Mouse (Mus musculus) lung, embryonic 16.5 days (tissue): ENCODE data around the gene Gm9887. TPM values are rescaled to one million over a fixed set of nuclear protein-coding genes. Genes with fewer than 3 reads are reported as not detected.

Experiments
- ATAC-seq: fragments of 200-750 bp; cut with Nextera tagmentation; 2 replicates; pipeline ENCODE4 v1.8.0; 2017; ENCODE audit warnings: low read depth, mild to moderate bottlenecking, moderate library complexity
- H3K27ac ChIP-seq: fragments of 300-500 bp; sonication (generic); 2 replicates; pipeline ENCODE4 v1.5.1; 2014; ENCODE audit warnings: mild to moderate bottlenecking, control low read depth, low read length
- H3K27me3 ChIP-seq: fragments of 300-500 bp; sonication (generic); 2 replicates; pipeline ENCODE4 v1.6.1; 2014; ENCODE audit warnings: low read depth, low read length, mixed read lengths; ENCODE audit not compliant: control insufficient read depth, insufficient read depth
- H3K36me3 ChIP-seq: fragments of 300-500 bp; sonication (generic); 2 replicates; pipeline ENCODE4 v1.6.1; 2014; ENCODE audit warnings: low read length; ENCODE audit not compliant: control insufficient read depth, insufficient read depth
- H3K4me1 ChIP-seq: fragments of 300-500 bp; sonication (generic); replicated peaks from 2 replicates; pipeline ENCODE4 v1.6.1; 2014; ENCODE audit warnings: low read length, mixed read lengths; ENCODE audit not compliant: control insufficient read depth, insufficient read depth
- H3K4me2 ChIP-seq: fragments of 300-500 bp; sonication (generic); 2 replicates; pipeline ENCODE4 v1.6.1; 2014; ENCODE audit warnings: low read depth, low read length, control low read depth
- H3K4me3 ChIP-seq: fragments of 300-500 bp; sonication (generic); 2 replicates; pipeline ENCODE4 v1.5.1; 2014; ENCODE audit warnings: mild to moderate bottlenecking, low read length, control low read depth
- H3K9ac ChIP-seq: fragments of 300-500 bp; sonication (generic); 2 replicates; pipeline ENCODE4 v1.6.1; 2014; ENCODE audit warnings: low read length, control low read depth
- H3K9me3 ChIP-seq: fragments of 300-500 bp; sonication (generic); 2 replicates; pipeline ENCODE4 v1.6.1; 2016; ENCODE audit warnings: low read length; ENCODE audit not compliant: control insufficient read depth
- WGBS: fragments of 180-500 bp; shearing (Covaris S2); extraction: QIAGEN DNeasy Blood & Tissue Kit; methylation state at CpG from one replicate; pipeline ENCODE4 v1.1.7; 2014; 5-methylcytosine and 5-hydroxymethylcytosine counted together
- polyA plus RNA-seq: library from polyadenylated mRNA; unstranded; fragments of >200 nt; fragmentation: Nextera tagmentation; extraction: Ambion mirVana; gene quantifications from 2 replicates; pipeline ENCODE4 v1.2.1, GENCODE M21; 2015

Gm9887 gene
- polyA plus RNA-seq, 1 experiment from 2014 or later, result 1.3 TPM

- Histone ChIP-seq H3K4me3 (no peak overlapping the region), H3K9ac (no peak overlapping the region), H3K27ac (peak overlapping the region; percentile 33), H3K4me2 (no peak overlapping the region), H3K4me1 (0 out of 2 replicates have a peak, but pooled peaks cover 5% of the 10 kb centered on the region), H3K27me3 (no peaks in the 10 kb centered on the region), H3K36me3 (no peaks in the 10 kb centered on the region), H3K9me3 (no peaks in the 10 kb centered on the region)
- no peak for ATAC-seq
- WGBS, result 39% methylated on average over 3 of the region's 3 CpGs
Observed at GRCm38 (mm10) chr12:69413303-69413702, 41.0 kb upstream of the Gm9887 start.

GRCm38 (mm10) chr12:69411936-69412335 lies 39.7 kb upstream of the Gm9887 start:
- WGBS, result 35% methylated on average over 4 of the region's 4 CpGs
- ATAC-seq, result no peak

GRCm38 (mm10) chr12:69410767-69411166 lies 38.5 kb upstream of the Gm9887 start:
- no peak for ATAC-seq
- Histone ChIP-seq H3K9me3 (no peaks in the 10 kb centered on the region), H3K4me1 (0 out of 2 replicates have a peak, but pooled peaks cover 5% of the 10 kb centered on the region), H3K27me3 (no peaks in the 10 kb centered on the region), H3K36me3 (no peaks in the 10 kb centered on the region), H3K9ac (no peak overlapping the region), H3K27ac (no peak overlapping the region), H3K4me2 (no peak overlapping the region), H3K4me3 (no peak overlapping the region)
- WGBS, result 58% methylated on average over 5 of the region's 5 CpGs

More at GRCm38 (mm10) chr12:69411936-69412335, 39.7 kb upstream of the Gm9887 start:
- Histone ChIP-seq H3K9me3 (no peaks in the 10 kb centered on the region), H3K4me2 (no peak overlapping the region), H3K4me3 (no peak overlapping the region), H3K4me1 (0 out of 2 replicates have a peak, but pooled peaks cover 5% of the 10 kb centered on the region), H3K36me3 (no peaks in the 10 kb centered on the region), H3K27ac (no peak overlapping the region), H3K9ac (no peak overlapping the region), H3K27me3 (no peaks in the 10 kb centered on the region)

GRCm38 (mm10) chr12:69402594-69403167 lies 30.4 kb upstream of the Gm9887 start:
- Histone ChIP-seq H3K27ac (no peak overlapping the region), H3K27me3 (no peaks in the 10 kb centered on the region), H3K4me1 (peaks cover 5% of the 10 kb centered on the region; the same call in 1 of the 2 replicates), H3K9me3 (no peaks in the 10 kb centered on the region), H3K4me2 (no peak overlapping the region), H3K9ac (no peak overlapping the region), H3K36me3 (no peaks in the 10 kb centered on the region), H3K4me3 (no peak overlapping the region)
- WGBS, result 84% methylated on average over 13 of the region's 13 CpGs
- no peak for ATAC-seq

- no peaks in the 10 kb centered on the region for H3K36me3 ChIP-seq
- H3K27ac ChIP-seq, result no peak overlapping the region
- 47% methylated on average over 9 of the region's 9 CpGs for WGBS
- no peaks in the 10 kb centered on the region for H3K27me3 ChIP-seq
- H3K4me2 ChIP-seq, result no peak overlapping the region
- H3K4me1 ChIP-seq, result peaks cover 5% of the 10 kb centered on the region; the same call in 1 of the 2 replicates
- H3K9ac ChIP-seq, result no peak overlapping the region
- ATAC-seq, result no peak
- no peak overlapping the region for H3K4me3 ChIP-seq
- no peaks in the 10 kb centered on the region for H3K9me3 ChIP-seq
Observed at GRCm38 (mm10) chr12:69402100-69402499, 29.8 kb upstream of the Gm9887 start.

- Histone ChIP-seq H3K27me3 (no peaks in the 10 kb centered on the region), H3K4me3 (no peak overlapping the region), H3K9me3 (no peaks in the 10 kb centered on the region), H3K4me1 (peaks cover 5% of the 10 kb centered on the region; the same call in 1 of the 2 replicates), H3K9ac (no peak overlapping the region), H3K36me3 (no peaks in the 10 kb centered on the region), H3K4me2 (no peak overlapping the region), H3K27ac (no peak overlapping the region)
- ATAC-seq, result peak; percentile 43; the same call in 1 of the 2 replicates
- WGBS, result 5% methylated on average over 2 of the region's 2 CpGs
Observed at GRCm38 (mm10) chr12:69400871-69401286, 28.6 kb upstream of the Gm9887 start.

GRCm38 (mm10) chr12:69400367-69400766 lies 28.1 kb upstream of the Gm9887 start:
- 68% methylated on average over 4 of the region's 4 CpGs for WGBS

GRCm38 (mm10) chr12:69394456-69394855 lies 22.2 kb upstream of the Gm9887 start:
- ATAC-seq, result no peak
- H3K9me3 ChIP-seq, result no peaks in the 10 kb centered on the region
- no peak overlapping the region for H3K27ac ChIP-seq
- no peaks in the 10 kb centered on the region for H3K36me3 ChIP-seq
- no peak overlapping the region for H3K9ac ChIP-seq
- no peak overlapping the region for H3K4me3 ChIP-seq
- H3K4me1 ChIP-seq, result no peaks in the 10 kb centered on the region
- H3K4me2 ChIP-seq, result no peak overlapping the region
- WGBS, result 69% methylated on average over 6 of the region's 6 CpGs
- H3K27me3 ChIP-seq, result no peaks in the 10 kb centered on the region

More at GRCm38 (mm10) chr12:69400367-69400766, 28.1 kb upstream of the Gm9887 start:
- Histone ChIP-seq H3K4me2 (no peak overlapping the region), H3K27me3 (no peaks in the 10 kb centered on the region), H3K9me3 (no peaks in the 10 kb centered on the region), H3K36me3 (no peaks in the 10 kb centered on the region), H3K4me1 (peaks cover 5% of the 10 kb centered on the region; the same call in 1 of the 2 replicates), H3K4me3 (no peak overlapping the region), H3K9ac (no peak overlapping the region), H3K27ac (no peak overlapping the region)
- ATAC-seq, result no peak

- no peak overlapping the region for H3K4me3 ChIP-seq
- H3K4me2 ChIP-seq, result no peak overlapping the region
- H3K4me1 ChIP-seq, result no peaks in the 10 kb centered on the region
- no peak overlapping the region for H3K27ac ChIP-seq
- H3K9ac ChIP-seq, result no peak overlapping the region
- no peaks in the 10 kb centered on the region for H3K9me3 ChIP-seq
- H3K27me3 ChIP-seq, result no peaks in the 10 kb centered on the region
- no peaks in the 10 kb centered on the region for H3K36me3 ChIP-seq
- 74% methylated on average over 10 of the region's 10 CpGs for WGBS
- ATAC-seq, result no peak
Observed at GRCm38 (mm10) chr12:69393076-69393475, 20.8 kb upstream of the Gm9887 start.
